Mouse (Mus musculus) inflammation-experienced regulatory T-cells, adult 6 months (primary cell): ENCODE results near the gene Brd3. TPM values are rescaled to one million over a fixed set of nuclear protein-coding genes. Genes with fewer than 3 reads are reported as not detected.

Experiments used
- ATAC-seq: one replicate; pipeline ENCODE4 v1.8.0; 2017
- polyA plus RNA-seq, 3 experiments: library from polyadenylated mRNA; unstranded; fragments of 100-300 nt; shearing (Covaris generic); gene quantifications; one replicate each; pipeline ENCODE4 v1.2.1; 2017

Brd3 gene
- polyA plus RNA-seq, 3 experiments from 2014 or later, result 28.7 to 35.5 (median 34.6) TPM

- no peak for ATAC-seq
These were observed 110.6 kb downstream of the Brd3 start for GRCm38 (mm10) chr2:27396656-27397440.

Other genes with a start within 250 kb of the Brd3 start
- gene Vav2, start 80.6 kb downstream of the Brd3 start, polyA plus RNA-seq, result 1 to 10 TPM; 3.8 to 7.1 (median 7.0) TPM
- gene Brd3os, start 65.3 kb downstream of the Brd3 start, polyA plus RNA-seq, result not detected
- 10 to 100 TPM; 15.3 to 16.2 (median 15.6) TPM for gene Wdr5, start 7.5 kb upstream of the Brd3 start, polyA plus RNA-seq
- 1 to 10 TPM; 5.3 to 7.3 (median 5.7) TPM for gene Rxra, start 168.8 kb upstream of the Brd3 start, polyA plus RNA-seq